Mouse (Mus musculus): ENCODE data around the gene Dnajc12. TPM values are rescaled to one million over a fixed set of nuclear protein-coding genes. Genes with fewer than 3 reads are reported as not detected.

Gene Dnajc12
- polyA plus RNA-seq, 1 experiment: 0.22 TPM

GRCm38 (mm10) chr10:63424475-63424814, 42.2 kb downstream of the Dnajc12 start:
- Histone ChIP-seq H3K36me3 (ENCODE audit: control insufficient read depth, insufficient read depth, low read length) (no peaks in the 10 kb centered on the region), H3K4me3 (ENCODE audit: low read depth, low read length) (no peak overlapping the region), H3K27ac (ENCODE audit: insufficient read depth, low read depth, low read length) (no peak overlapping the region), H3K27me3 (ENCODE audit: control insufficient read depth, insufficient read depth, low read length) (no peaks in the 10 kb centered on the region), H3K4me1 (ENCODE audit: control insufficient read depth, insufficient read depth, insufficient read length, low read length) (no peaks in the 10 kb centered on the region)
- TF ChIP-seq CTCF (IDR thresholded peaks at IDR 0.05; ENCODE audit: extremely low read depth, insufficient read length, insufficient replicate concordance, low read depth, low read length) (peak; percentile 36; the same call in 1 of the 2 replicates), POLR2A (IDR thresholded peaks at IDR 0.05; ENCODE audit: low read depth, low read length) (no peak)

- Histone ChIP-seq H3K4me1 (ENCODE audit: control insufficient read depth, insufficient read depth, insufficient read length, low read length) (no peaks in the 10 kb centered on the region), H3K36me3 (ENCODE audit: control insufficient read depth, insufficient read depth, low read length) (no peaks in the 10 kb centered on the region), H3K27ac (ENCODE audit: insufficient read depth, low read depth, low read length) (no peak overlapping the region), H3K27me3 (ENCODE audit: control insufficient read depth, insufficient read depth, low read length) (no peaks in the 10 kb centered on the region), H3K4me3 (ENCODE audit: low read depth, low read length) (no peak overlapping the region)
- no peak for TF ChIP-seq CTCF (IDR thresholded peaks at IDR 0.05; ENCODE audit: extremely low read depth, insufficient read length, insufficient replicate concordance, low read depth, low read length)
- TF ChIP-seq POLR2A (IDR thresholded peaks at IDR 0.05; ENCODE audit: low read depth, low read length): no peak
- 82% methylated on average over 8 of the region's 8 CpGs for WGBS
These were observed 44.9 kb downstream of the Dnajc12 start for GRCm38 (mm10) chr10:63427146-63427545.

- Histone ChIP-seq H3K27me3 (ENCODE audit: control insufficient read depth, insufficient read depth, low read length) (no peaks in the 10 kb centered on the region), H3K36me3 (ENCODE audit: control insufficient read depth, insufficient read depth, low read length) (no peaks in the 10 kb centered on the region), H3K4me1 (ENCODE audit: control insufficient read depth, insufficient read depth, insufficient read length, low read length) (no peaks in the 10 kb centered on the region), H3K4me3 (ENCODE audit: low read depth, low read length) (peak overlapping the region; percentile 58), H3K27ac (ENCODE audit: insufficient read depth, low read depth, low read length) (no peak overlapping the region)
- 11% methylated on average over 19 of the region's 19 CpGs for WGBS
- TF ChIP-seq CTCF (IDR thresholded peaks at IDR 0.05; ENCODE audit: extremely low read depth, insufficient read length, insufficient replicate concordance, low read depth, low read length) (peak; percentile 11; the same call in 1 of the 2 replicates), POLR2A (IDR thresholded peaks at IDR 0.05; ENCODE audit: low read depth, low read length) (no peak)
These were observed 46.2 kb downstream of the Dnajc12 start for GRCm38 (mm10) chr10:63428243-63429022.

- 2% methylated on average over 11 of the region's 11 CpGs for WGBS
- Histone ChIP-seq H3K36me3 (ENCODE audit: control insufficient read depth, insufficient read depth, low read length) (no peaks in the 10 kb centered on the region), H3K4me1 (ENCODE audit: control insufficient read depth, insufficient read depth, insufficient read length, low read length) (no peaks in the 10 kb centered on the region), H3K27ac (ENCODE audit: insufficient read depth, low read depth, low read length) (no peak overlapping the region), H3K27me3 (ENCODE audit: control insufficient read depth, insufficient read depth, low read length) (no peaks in the 10 kb centered on the region), H3K4me3 (ENCODE audit: low read depth, low read length) (peak overlapping the region; percentile 58)
- TF ChIP-seq CTCF (IDR thresholded peaks at IDR 0.05; ENCODE audit: extremely low read depth, insufficient read length, insufficient replicate concordance, low read depth, low read length) (no peak), POLR2A (IDR thresholded peaks at IDR 0.05; ENCODE audit: low read depth, low read length) (no peak)
These were observed 46.7 kb downstream of the Dnajc12 start for GRCm38 (mm10) chr10:63429023-63429340.

- peak overlapping the region; percentile 93 for H3K4me3 ChIP-seq (ENCODE audit: low read depth, low read length)
- H3K27ac ChIP-seq (ENCODE audit: insufficient read depth, low read depth, low read length): peak overlapping the region; percentile 29
- no peak for TF ChIP-seq CTCF (IDR thresholded peaks at IDR 0.05; ENCODE audit: extremely low read depth, insufficient read length, insufficient replicate concordance, low read depth, low read length)
- TF ChIP-seq POLR2A (IDR thresholded peaks at IDR 0.05; ENCODE audit: low read depth, low read length): no peak; the same call in 1 of the 2 replicates
- WGBS: under 1% methylated on average over 34 of the region's 34 CpGs
- H3K36me3 ChIP-seq (ENCODE audit: control insufficient read depth, insufficient read depth, low read length): no peaks in the 10 kb centered on the region
- no peaks in the 10 kb centered on the region for H3K27me3 ChIP-seq (ENCODE audit: control insufficient read depth, insufficient read depth, low read length)
- H3K4me1 ChIP-seq (ENCODE audit: control insufficient read depth, insufficient read depth, insufficient read length, low read length): no peaks in the 10 kb centered on the region
These were observed 47.1 kb downstream of the Dnajc12 start for GRCm38 (mm10) chr10:63429380-63429779.

GRCm38 (mm10) chr10:63429785-63430305, 47.6 kb downstream of the Dnajc12 start, which contains the start of gene Ctnna3:
Gene Ctnna3, plus strand, starts transcription at chr10:63430098.
- H3K27ac ChIP-seq (ENCODE audit: insufficient read depth, low read depth, low read length): peak within 1 kb of the TSS; percentile 29
- H3K36me3 ChIP-seq (ENCODE audit: control insufficient read depth, insufficient read depth, low read length): no peaks in the 10 kb centered on the region
- under 1% methylated on average over 55 of the region's 55 CpGs for WGBS
- TF ChIP-seq POLR2A (IDR thresholded peaks at IDR 0.05; ENCODE audit: low read depth, low read length) (no peak), CTCF (IDR thresholded peaks at IDR 0.05; ENCODE audit: extremely low read depth, insufficient read length, insufficient replicate concordance, low read depth, low read length) (no peak)
- H3K4me1 ChIP-seq (ENCODE audit: control insufficient read depth, insufficient read depth, insufficient read length, low read length): no peaks in the 10 kb centered on the region
- H3K27me3 ChIP-seq (ENCODE audit: control insufficient read depth, insufficient read depth, low read length): no peaks in the 10 kb centered on the region
- H3K4me3 ChIP-seq (ENCODE audit: low read depth, low read length): peak within 1 kb of the TSS; percentile 93

DNA sequence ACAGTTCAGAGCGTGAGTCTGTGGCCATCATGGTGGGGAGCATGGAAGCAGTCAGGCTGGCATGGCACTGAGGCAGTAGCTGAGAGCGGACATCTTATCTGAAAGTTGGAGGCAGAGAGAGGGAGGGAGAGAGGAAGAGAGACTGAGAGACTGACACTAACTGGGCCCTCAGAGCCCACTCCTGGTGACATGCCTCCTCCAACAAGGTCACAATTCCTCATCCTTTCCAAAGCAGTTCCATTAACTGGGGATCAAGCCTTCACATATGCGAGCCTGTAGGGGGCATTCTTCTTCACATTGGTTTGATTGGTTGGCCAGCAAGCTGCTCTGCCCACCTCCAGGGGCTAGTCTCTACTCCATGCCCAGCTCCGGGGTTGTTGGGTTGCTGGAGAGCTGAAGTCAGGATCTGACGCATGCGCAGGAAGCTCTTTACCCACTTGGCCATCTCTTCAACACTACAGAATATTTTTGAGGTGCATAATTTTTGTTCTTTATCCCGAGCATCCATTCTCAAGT, 49.0 kb downstream of the Dnajc12 start:
- Histone ChIP-seq H3K36me3 (ENCODE audit: control insufficient read depth, insufficient read depth, low read length) (no peaks in the 10 kb centered on the region), H3K4me1 (ENCODE audit: control insufficient read depth, insufficient read depth, insufficient read length, low read length) (no peaks in the 10 kb centered on the region), H3K4me3 (ENCODE audit: low read depth, low read length) (no peak overlapping the region), H3K27me3 (ENCODE audit: control insufficient read depth, insufficient read depth, low read length) (no peaks in the 10 kb centered on the region), H3K27ac (ENCODE audit: insufficient read depth, low read depth, low read length) (no peak overlapping the region)
- WGBS: 93% methylated on average over 7 of the region's 7 CpGs
- no peak for TF ChIP-seq CTCF (IDR thresholded peaks at IDR 0.05; ENCODE audit: extremely low read depth, insufficient read length, insufficient replicate concordance, low read depth, low read length)
- TF ChIP-seq POLR2A (IDR thresholded peaks at IDR 0.05; ENCODE audit: low read depth, low read length): no peak

Measured in small intestine, adult 2 months (tissue).